Mouse (Mus musculus) E14TG2a.4 (cell line): Measurements from ENCODE around the gene Mettl23.
"Not testable (repeated sequence)": the region's sequence is repeated elsewhere in the genome, so short reads cannot be mapped to it uniquely, and the experiment has no call there.

Experiments used
- H3K27me3 ChIP-seq: 2 replicates; pipeline ENCODE4 v1.6.1; 2014; ENCODE audit warnings: low read length, control low read depth; ENCODE audit not compliant: insufficient read depth
- H3K36me3 ChIP-seq: 2 replicates; pipeline ENCODE4 v1.6.1; 2014; ENCODE audit warnings: low read length, control low read depth; ENCODE audit not compliant: insufficient read depth
- H3K4me1 ChIP-seq: replicated peaks from 2 replicates; pipeline ENCODE4 v1.6.1; 2014; ENCODE audit warnings: low read depth, low read length, control low read depth
- H3K4me3 ChIP-seq: replicated peaks from 2 replicates; pipeline ENCODE4 v1.5.1; 2014; ENCODE audit warnings: mild to moderate bottlenecking, low read length
- H3K9me3 ChIP-seq: 2 replicates; pipeline ENCODE4 v1.6.1; 2014; ENCODE audit warnings: low read length, control low read depth
- CTCF ChIP-seq: conservative IDR thresholded peaks from 2 replicates; pipeline ENCODE4 v1.5.1; 2014; ENCODE audit warnings: low read length
- NANOG ChIP-seq: IDR thresholded peaks from 2 replicates; pipeline ENCODE4 v1.6.1; 2014; ENCODE audit warnings: borderline replicate concordance, low read length, mixed read lengths
- POU5F1 ChIP-seq: IDR thresholded peaks from 2 replicates; pipeline ENCODE4 v1.6.1; 2014; ENCODE audit warnings: low read length, borderline replicate concordance

Mettl23 gene

GRCm38 (mm10) chr11:116899247-116899646 is 56.2 kb downstream of the Mettl23 start:
- 0 out of 2 replicates have a peak, but pooled peaks cover 3% of the 10 kb centered on the region for H3K36me3 ChIP-seq
- H3K4me1 ChIP-seq, result peaks cover 78% of the 10 kb centered on the region
- H3K4me3 ChIP-seq, result no peak overlapping the region
- H3K9me3 ChIP-seq, result peaks cover 18% of the 10 kb centered on the region
- no peaks in the 10 kb centered on the region for H3K27me3 ChIP-seq
- no peak for TF ChIP-seq POU5F1
- no peak for TF ChIP-seq NANOG
- TF ChIP-seq CTCF, result no peak

- not testable (repeated sequence) for H3K27me3 ChIP-seq, H3K36me3 ChIP-seq, H3K4me3 ChIP-seq
- Histone ChIP-seq H3K9me3 (peaks cover 32% of the 10 kb centered on the region), H3K4me1 (peaks cover 66% of the 10 kb centered on the region)
These were observed 59.5 kb downstream of the Mettl23 start for GRCm38 (mm10) chr11:116902588-116902987.
